Mouse (Mus musculus) brain, embryonic 14.5 days (tissue): Measurements from ENCODE around the gene Rem2. TPM values are rescaled to one million over a fixed set of nuclear protein-coding genes. Genes with fewer than 3 reads are reported as not detected.
A peak's percentile ranks its signal among the peaks of the same experiment; 100 is the strongest.

ENCODE experiments used
- DNase-seq: peaks from one replicate; pipeline ENCODE4 v3.0.0-alpha.2; 2011; ENCODE audit warnings: low read depth
- CTCF ChIP-seq: fragments of 200-500 bp; IDR thresholded peaks from 2 replicates; pipeline ENCODE4 v1.5.1; 2012; ENCODE audit warnings: inconsistent platforms, mild to moderate bottlenecking, moderate library complexity, borderline replicate concordance; ENCODE audit not compliant: insufficient read depth, insufficient read length; ENCODE audit errors: extremely low read depth
- POLR2A ChIP-seq: fragments of 200-500 bp; IDR thresholded peaks from 2 replicates; pipeline ENCODE4 v1.6.1; 2012; ENCODE audit warnings: mild to moderate bottlenecking, inconsistent platforms, borderline replicate concordance; ENCODE audit not compliant: poor library complexity, insufficient read depth, insufficient read length, severe bottlenecking; ENCODE audit errors: extremely low read depth
- polyA plus RNA-seq: library from polyadenylated mRNA; depleted of rRNA; stranded (reverse); fragments of >200 nt; gene quantifications from 2 replicates; pipeline ENCODE4 v1.2.3, GENCODE M21; 2012; rRNA removed

The Rem2 gene
- polyA plus RNA-seq: 24.7 and 31.3 TPM in 2 replicates

- peak; percentile 41; the same call in 1 of the 2 replicates for TF ChIP-seq POLR2A
- no peak for TF ChIP-seq CTCF
- peak; percentile 96 for DNase-seq
These were observed at the start of gene Rem2 for GRCm38 (mm10) chr14:54475941-54476844. TSS of gene Rem2 (plus strand) at chr14:54476100.

GRCm38 (mm10) chr14:54426689-54427398 lies 49.1 kb upstream of the Rem2 start, which contains the start of gene Mrpl52:
TSS of gene Mrpl52 (plus strand) at chr14:54426909.
- TF ChIP-seq CTCF: no peak
- peak; percentile 46; the same call in 1 of the 2 replicates for TF ChIP-seq POLR2A
- peak; percentile 97 for DNase-seq

GRCm38 (mm10) chr14:54427696-54428095 lies 48.2 kb upstream of the Rem2 start:
- TF ChIP-seq POLR2A (no peak), CTCF (no peak)
- no peak for DNase-seq

- DNase-seq: no peak
- no peak for TF ChIP-seq CTCF
- no peak for TF ChIP-seq POLR2A
These were observed 47.5 kb upstream of the Rem2 start for GRCm38 (mm10) chr14:54428421-54428820.

DNA sequence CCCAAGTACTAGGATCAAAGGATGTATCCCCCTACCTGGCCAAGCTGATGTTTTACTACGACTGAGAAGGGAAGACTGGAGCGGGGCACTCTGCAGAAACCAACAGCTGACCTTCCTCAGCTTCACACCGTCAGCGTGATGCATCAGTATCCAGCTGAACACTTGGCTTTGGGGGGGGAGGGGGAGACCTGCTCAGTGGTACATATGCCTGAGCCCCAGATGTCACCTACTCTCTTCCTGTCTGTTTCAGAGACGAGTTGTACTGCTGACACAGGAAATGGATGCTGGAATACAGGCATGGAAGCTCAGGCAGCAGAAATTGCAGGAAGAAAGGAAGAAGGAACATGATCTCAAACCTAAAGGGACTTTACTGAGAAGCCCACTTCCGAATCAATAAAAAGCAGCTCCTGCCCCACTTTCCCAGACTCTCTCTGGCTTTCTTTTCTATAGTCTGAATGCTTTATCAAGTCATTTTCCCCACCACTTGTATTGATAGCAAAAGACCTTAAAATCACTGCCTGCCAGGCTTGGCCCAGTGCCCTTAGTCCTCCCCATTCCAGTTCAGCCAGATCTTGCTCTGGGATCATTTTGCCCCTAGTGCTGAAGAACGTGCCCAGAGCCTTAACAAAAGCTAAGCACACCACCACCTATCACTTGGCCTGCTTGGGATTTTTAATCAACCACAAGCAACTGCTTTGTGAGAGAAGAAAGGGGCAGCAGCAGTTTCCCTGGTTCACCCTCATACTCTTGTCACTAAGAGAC lies 46.4 kb upstream of the Rem2 start:
- DNase-seq: peak; percentile 70

GRCm38 (mm10) chr14:54430406-54431145 lies 45.3 kb upstream of the Rem2 start:
- no peak for TF ChIP-seq CTCF
- no peak for TF ChIP-seq POLR2A
- DNase-seq: peak; percentile 52

More for the DNA sequence above, 46.4 kb upstream of the Rem2 start:
- TF ChIP-seq POLR2A (no peak), CTCF (no peak)

- DNase-seq: peak; percentile 92
- TF ChIP-seq CTCF (no peak; the same call in 1 of the 2 replicates), POLR2A (0 out of 2 replicates have a peak, but pooled peaks have one; percentile 5)
These were observed 44.4 kb upstream of the Rem2 start, which contains the start of gene Mmp14 for GRCm38 (mm10) chr14:54431334-54432077. TSS of gene Mmp14 (plus strand) at chr14:54431612.

- TF ChIP-seq POLR2A: peak; percentile 24; the same call in 1 of the 2 replicates
- no peak for TF ChIP-seq CTCF
- DNase-seq: peak; percentile 61
These were observed 43.6 kb upstream of the Rem2 start for GRCm38 (mm10) chr14:54432078-54432836.

DNA sequence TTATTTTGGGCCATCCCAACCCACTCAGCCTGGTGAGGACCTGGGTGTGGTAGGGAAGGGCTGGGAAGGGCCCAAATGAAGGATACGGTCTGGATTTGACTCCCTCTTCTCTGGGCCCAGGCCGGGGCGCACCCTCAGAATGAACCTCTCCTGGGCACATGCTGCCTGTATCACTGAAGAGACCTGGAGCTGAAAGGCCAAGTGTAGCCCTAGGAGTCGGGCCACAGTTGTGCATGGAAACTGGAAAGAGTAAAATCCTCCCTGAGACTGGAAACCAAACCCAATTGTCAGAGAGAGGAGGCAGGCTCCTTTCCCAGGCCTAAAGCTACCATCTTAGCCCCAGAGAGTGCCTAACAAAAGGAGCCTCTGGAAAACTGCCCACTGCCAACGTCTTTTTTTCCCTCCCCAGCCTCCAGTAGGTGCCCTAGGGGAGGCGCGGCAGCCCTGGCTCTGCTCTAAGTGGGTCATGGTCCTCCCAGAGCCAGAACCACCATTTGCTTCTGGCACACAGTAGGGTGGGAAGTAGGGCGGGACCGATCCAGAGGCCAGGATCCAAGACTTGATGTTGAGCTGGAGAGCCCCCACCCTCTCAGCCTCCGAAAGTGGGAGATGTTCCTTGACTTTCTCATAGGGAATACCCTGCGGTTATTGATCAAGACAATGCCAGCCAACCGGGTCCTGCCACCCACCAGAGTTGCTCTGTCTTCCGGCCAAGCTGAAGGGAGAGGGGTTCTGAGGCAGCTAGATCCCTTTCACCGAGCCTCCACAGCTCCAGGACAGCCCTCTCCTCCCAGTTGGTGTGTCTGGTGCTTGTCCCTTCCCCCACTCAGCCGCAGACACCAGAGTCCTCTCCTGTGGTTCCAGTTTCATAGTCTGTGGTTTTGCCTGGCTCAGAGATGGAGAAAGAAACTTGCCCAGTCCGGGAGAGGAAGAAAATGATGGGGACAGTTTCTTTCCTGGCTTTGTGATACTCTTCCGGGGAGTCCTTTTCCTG lies 42.8 kb upstream of the Rem2 start:
- DNase-seq: peak; percentile 77
- TF ChIP-seq POLR2A (no peak), CTCF (no peak)
